Mouse (Mus musculus) hindbrain, postnatal 0 days (tissue): ENCODE results near the gene Agap1. TPM values are rescaled to one million over a fixed set of nuclear protein-coding genes. Genes with fewer than 3 reads are reported as not detected.
A peak's percentile ranks its signal among the peaks of the same experiment; 100 is the strongest.

Experiments used
- ATAC-seq: fragments of 200-750 bp; cut with Nextera tagmentation; 2 replicates; pipeline ENCODE4 v1.8.0; 2017; ENCODE audit warnings: mild to moderate bottlenecking, moderate TSS enrichment, moderate library complexity
- DNase-seq: peaks from one replicate; pipeline ENCODE4 v3.0.0-alpha.2; 2015; ENCODE audit warnings: low spot score
- H3K27ac ChIP-seq: fragments of 300-500 bp; sonication (generic); 2 replicates; pipeline ENCODE4 v1.5.1; 2014; ENCODE audit warnings: mild to moderate bottlenecking
- H3K27me3 ChIP-seq: fragments of 300-500 bp; sonication (generic); 2 replicates; pipeline ENCODE4 v1.6.1; 2014; ENCODE audit warnings: low read length, mixed read lengths; ENCODE audit not compliant: insufficient read depth
- H3K36me3 ChIP-seq: fragments of 300-500 bp; sonication (generic); 2 replicates; pipeline ENCODE4 v1.6.1; 2014; ENCODE audit warnings: low read length, mixed read lengths; ENCODE audit not compliant: insufficient read depth
- H3K4me1 ChIP-seq: fragments of 300-500 bp; sonication (generic); 2 replicates; pipeline ENCODE4 v1.6.1; 2014; ENCODE audit warnings: antibody characterized with exemption, low read length, mixed read lengths; ENCODE audit not compliant: insufficient read depth
- H3K4me2 ChIP-seq: fragments of 300-500 bp; sonication (generic); 2 replicates; pipeline ENCODE4 v1.6.1; 2014; ENCODE audit warnings: low read depth, mild to moderate bottlenecking, low read length, moderate library complexity, mixed read lengths
- H3K4me3 ChIP-seq: fragments of 300-500 bp; sonication (generic); 2 replicates; pipeline ENCODE4 v1.5.1; 2014; ENCODE audit warnings: low read length
- H3K9ac ChIP-seq: fragments of 300-500 bp; sonication (generic); replicated peaks from 2 replicates; pipeline ENCODE4 v1.6.1; 2014; ENCODE audit warnings: mild to moderate bottlenecking, low read length, moderate library complexity, mixed read lengths
- H3K9me3 ChIP-seq: fragments of 300-500 bp; sonication (generic); 2 replicates; pipeline ENCODE4 v1.6.1; 2016; ENCODE audit warnings: low read length, mixed read lengths
- CTCF ChIP-seq: IDR thresholded peaks from 2 replicates; pipeline ENCODE4 v1.5.1; 2016; ENCODE audit warnings: antibody characterized with exemption, control low read depth, low read depth
- WGBS: fragments of 180-500 bp; shearing (Covaris S2); extraction: QIAGEN DNeasy Blood & Tissue Kit; methylation state at CpG from one replicate; pipeline ENCODE4 v1.1.7; 2014; 5-methylcytosine and 5-hydroxymethylcytosine counted together
- polyA plus RNA-seq: library from polyadenylated mRNA; unstranded; fragments of >200 nt; fragmentation: Nextera tagmentation; extraction: Ambion mirVana; gene quantifications from 2 replicates; pipeline ENCODE4 v1.2.1, GENCODE M21; 2015
- total RNA-seq: library from RNA; depleted of rRNA; stranded (reverse); fragments of >200 nt; gene quantifications from 2 replicates; pipeline ENCODE4 v1.2.3, GENCODE M21; 2014

The Agap1 gene
- total and polyA plus RNA-seq, 2 experiments from 2014 or later = 40.0 to 122 TPM

DNA sequence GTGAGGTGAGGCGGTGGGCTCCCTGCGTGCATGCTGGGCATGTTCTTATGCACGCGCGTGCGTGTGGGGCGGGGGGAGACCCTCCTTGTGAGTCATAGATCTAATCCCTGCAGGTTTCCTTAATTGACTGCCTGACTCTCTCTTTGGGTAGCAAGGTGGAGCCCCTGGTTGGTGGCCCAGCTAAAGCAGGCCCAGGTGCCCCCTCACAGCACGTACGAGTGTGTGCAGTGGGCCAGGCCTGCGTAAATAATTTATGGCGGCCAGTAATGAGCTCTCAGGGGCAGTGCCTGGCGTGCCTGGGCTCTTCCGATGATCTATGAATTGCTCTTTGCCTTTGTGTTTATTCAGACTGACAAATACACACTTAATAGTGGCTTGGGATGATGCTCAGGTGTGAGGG lies 86.5 kb downstream of the Agap1 start:
- TF ChIP-seq CTCF = no peak
- Histone ChIP-seq H3K27ac (no peak overlapping the region), H3K36me3 (no peaks in the 10 kb centered on the region), H3K27me3 (no peaks in the 10 kb centered on the region), H3K4me2 (no peak overlapping the region), H3K4me1 (peaks cover 13% of the 10 kb centered on the region; the same call in 1 of the 2 replicates), H3K9me3 (no peaks in the 10 kb centered on the region), H3K9ac (no peak overlapping the region), H3K4me3 (no peak overlapping the region)
- WGBS = 63% methylated on average over 13 of the region's 13 CpGs
- DNase-seq (no peak), ATAC-seq (no peak)

DNA sequence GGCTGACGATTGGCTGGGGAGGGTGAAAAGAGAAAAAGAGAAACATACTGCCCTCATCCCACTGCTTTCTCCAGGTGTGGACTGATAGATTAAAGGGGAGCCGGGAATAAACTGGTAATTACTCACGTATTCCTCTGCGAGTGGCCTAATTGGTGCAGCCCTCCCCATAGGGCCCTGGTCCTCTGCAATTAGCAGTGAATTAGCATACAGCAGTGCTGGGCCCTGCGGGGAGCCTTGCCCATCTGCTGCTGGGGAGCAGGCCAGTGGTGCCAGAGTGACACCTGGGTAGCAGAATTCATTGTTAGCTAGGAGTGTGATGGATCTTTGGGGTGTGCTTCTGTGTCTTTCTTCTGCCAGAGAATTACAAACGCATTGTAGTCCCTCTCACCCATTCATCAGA lies 87.9 kb downstream of the Agap1 start:
- no peaks in the 10 kb centered on the region for H3K27me3 ChIP-seq
- H3K9ac ChIP-seq = no peak overlapping the region
- H3K27ac ChIP-seq = no peak overlapping the region
- no peak for DNase-seq
- TF ChIP-seq CTCF = no peak
- no peaks in the 10 kb centered on the region for H3K36me3 ChIP-seq
- no peak overlapping the region for H3K4me2 ChIP-seq
- no peak overlapping the region for H3K4me3 ChIP-seq
- peak; percentile 44; the same call in 1 of the 2 replicates for ATAC-seq
- H3K4me1 ChIP-seq = peaks cover 16% of the 10 kb centered on the region
- H3K9me3 ChIP-seq = no peaks in the 10 kb centered on the region
- WGBS = 33% methylated on average over 6 of the region's 6 CpGs

DNA sequence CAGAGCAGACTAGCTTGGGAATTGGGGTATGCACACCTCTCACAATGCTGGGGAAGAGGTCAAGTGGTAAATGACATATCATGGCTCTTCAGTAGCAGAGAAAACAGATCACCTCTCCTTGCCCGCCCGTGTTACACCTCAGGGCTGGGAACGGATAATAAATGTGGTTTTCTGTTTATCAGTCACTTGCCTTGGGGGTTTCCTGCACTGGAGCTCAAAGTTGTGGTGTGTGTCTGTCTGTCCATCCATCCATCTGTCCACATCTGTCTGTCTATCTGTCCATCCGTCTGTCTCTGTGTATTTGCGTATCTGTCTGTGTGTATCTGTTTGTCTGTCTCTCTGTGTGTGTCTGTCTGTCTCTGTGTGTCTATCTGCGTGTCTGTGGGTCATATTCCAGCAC lies 88.7 kb downstream of the Agap1 start:
- 95% methylated on average over 6 of the region's 6 CpGs for WGBS
- H3K9ac ChIP-seq = no peak overlapping the region
- H3K36me3 ChIP-seq = no peaks in the 10 kb centered on the region
- H3K27me3 ChIP-seq = no peaks in the 10 kb centered on the region
- peaks cover 23% of the 10 kb centered on the region for H3K4me1 ChIP-seq
- ATAC-seq = no peak
- no peak overlapping the region for H3K4me2 ChIP-seq
- H3K27ac ChIP-seq = no peak overlapping the region
- no peaks in the 10 kb centered on the region for H3K9me3 ChIP-seq
- DNase-seq = no peak
- TF ChIP-seq CTCF = no peak
- no peak overlapping the region for H3K4me3 ChIP-seq

DNA sequence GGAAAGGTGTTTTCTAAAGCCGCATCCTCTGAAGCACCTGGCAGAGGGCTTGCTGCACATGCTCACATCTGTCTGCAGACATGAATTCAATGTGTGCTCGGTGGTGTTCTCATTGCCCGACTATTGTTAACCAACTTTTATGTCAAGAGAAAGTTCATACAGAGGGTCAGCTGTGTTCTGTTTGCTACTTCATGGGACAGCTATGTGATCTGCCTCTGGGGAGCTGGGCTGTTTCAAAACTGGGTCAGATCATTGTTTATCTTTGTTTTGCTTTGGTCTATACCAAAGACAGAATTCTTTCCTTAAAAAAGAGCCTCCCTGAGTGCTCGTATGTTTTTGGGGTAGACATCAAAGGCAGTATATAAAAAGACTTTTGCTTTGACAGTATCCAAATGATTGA lies 89.5 kb downstream of the Agap1 start:
- Histone ChIP-seq H3K9ac (no peak overlapping the region), H3K4me2 (no peak overlapping the region), H3K36me3 (no peaks in the 10 kb centered on the region), H3K4me1 (peaks cover 27% of the 10 kb centered on the region), H3K9me3 (no peaks in the 10 kb centered on the region), H3K27me3 (no peaks in the 10 kb centered on the region), H3K4me3 (no peak overlapping the region), H3K27ac (no peak overlapping the region)
- ATAC-seq (no peak), DNase-seq (no peak)
- TF ChIP-seq CTCF = no peak
- WGBS = 86% methylated on average over 4 of the region's 4 CpGs

DNA sequence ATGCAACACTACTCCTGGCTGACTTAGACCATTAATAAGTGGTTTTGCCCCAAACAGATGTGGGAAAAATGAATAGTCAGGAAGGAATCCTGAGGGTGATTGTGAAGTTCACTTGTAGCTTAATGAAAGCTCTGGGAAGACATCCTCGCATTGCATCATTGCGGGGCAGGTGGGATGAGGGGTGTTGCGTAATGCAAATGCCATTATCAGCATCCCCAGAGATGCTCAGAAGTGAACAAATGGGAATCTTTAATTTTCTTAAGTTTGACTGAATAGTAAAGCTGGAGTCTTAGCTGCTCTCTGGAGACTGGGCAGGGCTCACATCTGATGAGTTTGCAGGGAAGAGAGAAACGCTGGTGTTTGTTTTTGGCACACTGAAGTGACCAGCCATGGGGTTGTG lies 90.5 kb downstream of the Agap1 start:
- no peak for DNase-seq
- no peak for ATAC-seq
- H3K4me3 ChIP-seq = no peak overlapping the region
- no peaks in the 10 kb centered on the region for H3K27me3 ChIP-seq
- H3K4me1 ChIP-seq = peaks cover 37% of the 10 kb centered on the region
- no peak overlapping the region for H3K4me2 ChIP-seq
- WGBS = 71% methylated on average over 4 of the region's 4 CpGs
- H3K36me3 ChIP-seq = no peaks in the 10 kb centered on the region
- H3K9me3 ChIP-seq = no peaks in the 10 kb centered on the region
- H3K27ac ChIP-seq = no peak overlapping the region
- TF ChIP-seq CTCF = no peak
- no peak overlapping the region for H3K9ac ChIP-seq

DNA sequence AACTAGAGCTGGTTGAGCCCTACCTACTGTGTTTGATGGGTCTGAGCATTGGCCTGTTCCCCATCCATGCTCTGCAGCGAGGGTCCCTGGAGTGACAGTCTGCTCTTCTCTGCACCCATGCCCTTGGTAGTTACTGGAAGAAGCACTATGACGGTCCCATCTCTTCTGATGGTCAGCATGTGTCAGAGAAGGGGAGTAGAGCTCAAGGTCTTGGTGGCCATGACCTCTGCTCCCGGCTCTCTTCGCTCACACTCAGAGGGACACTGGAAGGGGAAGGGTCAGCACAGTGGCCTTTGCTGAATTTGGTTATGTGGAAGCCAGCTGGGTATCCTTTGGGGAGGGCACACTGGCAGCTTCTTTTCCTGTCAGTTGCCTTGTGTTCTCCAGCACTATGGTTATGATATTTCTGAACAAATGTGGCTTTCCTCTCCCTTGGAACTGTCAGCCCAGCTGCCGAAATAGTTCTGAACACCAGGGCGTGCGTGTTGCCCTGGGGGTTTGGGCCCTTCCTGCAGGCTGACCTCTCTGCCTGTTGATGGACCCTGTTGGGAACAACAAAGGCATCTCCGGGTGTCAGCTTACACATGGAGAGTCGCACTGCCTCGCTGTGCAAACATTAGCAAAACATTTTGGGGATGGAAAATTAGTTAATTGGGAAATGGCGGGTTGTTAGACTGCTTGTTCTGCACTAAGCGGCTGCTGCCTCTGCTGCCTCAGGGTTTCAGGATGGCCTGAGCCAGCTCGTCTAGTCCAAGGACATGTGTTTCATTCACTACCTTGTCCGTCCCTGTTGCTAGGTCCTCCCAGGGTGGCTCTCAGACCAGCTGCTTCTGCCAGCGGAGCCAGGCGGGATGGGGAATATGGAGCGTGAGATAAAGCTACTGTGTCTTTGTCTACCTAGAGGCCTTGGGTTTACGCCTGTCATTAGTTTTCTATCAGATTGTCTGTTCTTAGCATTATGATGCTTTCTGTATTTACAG lies 93.2 kb downstream of the Agap1 start:
- 0 out of 2 replicates have a peak, but pooled peaks have one; percentile 46 for ATAC-seq
- Histone ChIP-seq H3K36me3 (no peaks in the 10 kb centered on the region), H3K9ac (no peak overlapping the region; the same call in 1 of the 2 replicates), H3K27ac (peak overlapping the region; percentile 45), H3K27me3 (no peaks in the 10 kb centered on the region), H3K4me2 (no peak overlapping the region), H3K4me1 (peaks cover 37% of the 10 kb centered on the region), H3K9me3 (no peaks in the 10 kb centered on the region), H3K4me3 (no peak overlapping the region)
- WGBS = 32% methylated on average over 18 of the region's 18 CpGs
- DNase-seq = peak; percentile 46
- no peak for TF ChIP-seq CTCF
